Mouse (Mus musculus): ENCODE measurements around the gene Dmbt1.
"Not testable (repeated sequence)": the region's sequence is repeated elsewhere in the genome, so short reads cannot be mapped to it uniquely, and the experiment has no call there.

Dmbt1 gene

GRCm38 (mm10) chr7:131031755-131032154 is at the start of gene Dmbt1:
Gene Dmbt1 (plus strand): TSS chr7:131032053.
- no peak for DNase-seq

GRCm38 (mm10) chr7:130982371-130982770 is 49.5 kb upstream of the Dmbt1 start:
- DNase-seq = peak; percentile 70

DNA sequence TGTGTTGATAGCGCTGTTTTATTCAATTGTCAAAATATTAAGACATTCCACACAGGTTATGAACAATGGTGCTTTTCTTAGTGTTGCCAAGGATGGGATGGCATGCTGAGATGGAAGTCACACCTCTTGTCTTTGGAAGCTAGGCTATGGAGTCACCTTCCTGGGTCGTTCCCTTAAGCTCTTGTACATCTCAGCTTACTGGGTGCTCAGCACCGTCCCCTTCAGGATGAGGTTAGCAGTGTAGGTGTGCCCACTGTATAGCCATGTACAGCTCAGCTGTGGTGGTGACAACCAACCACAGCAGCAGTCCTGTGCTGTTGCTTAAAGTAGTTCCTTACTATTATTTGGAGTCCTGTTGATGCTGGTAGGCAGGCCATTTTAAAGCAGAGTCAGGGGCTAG is 49.0 kb upstream of the Dmbt1 start:
- DNase-seq = no peak

- no peak for DNase-seq
These were observed 47.6 kb upstream of the Dmbt1 start for GRCm38 (mm10) chr7:130984294-130984693.

DNA sequence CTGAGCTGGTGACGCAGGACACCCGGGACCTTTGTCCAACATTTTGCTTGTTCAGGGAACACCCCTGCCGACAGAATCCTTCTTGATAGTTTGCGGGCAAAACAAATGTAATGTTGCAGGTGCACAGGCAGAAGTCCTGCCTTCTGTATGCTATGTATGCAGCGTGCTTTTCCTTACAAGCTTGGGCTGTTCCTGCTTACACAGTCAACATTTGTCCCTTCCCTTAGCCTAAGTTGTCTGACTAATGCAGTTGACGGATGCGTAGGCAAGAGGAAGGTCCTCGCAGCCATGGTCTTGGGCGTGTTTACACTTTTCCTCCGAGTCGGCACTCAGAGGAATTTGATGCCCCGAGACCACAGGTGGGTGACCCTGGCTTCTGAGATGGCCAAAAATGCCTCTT is 46.7 kb upstream of the Dmbt1 start:
- DNase-seq = no peak

DNA sequence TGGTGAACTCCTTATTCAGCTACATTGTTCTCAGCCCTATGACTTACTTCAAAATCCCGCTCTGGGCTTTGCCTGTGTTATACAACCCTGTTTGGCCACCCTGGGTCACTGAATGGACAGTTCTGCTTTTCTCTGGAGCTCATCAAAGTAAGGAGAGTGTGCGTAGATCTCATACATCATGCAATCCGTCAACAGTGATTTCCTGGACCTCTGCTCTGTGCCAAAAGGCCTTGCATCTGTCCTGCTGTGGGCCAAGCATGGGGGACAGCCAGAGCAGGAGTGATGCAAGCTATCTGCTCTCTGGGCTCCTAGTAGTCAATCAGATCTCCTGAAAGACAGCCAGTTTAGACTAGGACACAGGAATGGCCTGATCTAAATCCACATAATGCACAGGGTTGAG is 46.1 kb upstream of the Dmbt1 start:
- no peak for DNase-seq

GRCm38 (mm10) chr7:130988146-130988545 is 43.7 kb upstream of the Dmbt1 start:
- DNase-seq = no peak

DNA sequence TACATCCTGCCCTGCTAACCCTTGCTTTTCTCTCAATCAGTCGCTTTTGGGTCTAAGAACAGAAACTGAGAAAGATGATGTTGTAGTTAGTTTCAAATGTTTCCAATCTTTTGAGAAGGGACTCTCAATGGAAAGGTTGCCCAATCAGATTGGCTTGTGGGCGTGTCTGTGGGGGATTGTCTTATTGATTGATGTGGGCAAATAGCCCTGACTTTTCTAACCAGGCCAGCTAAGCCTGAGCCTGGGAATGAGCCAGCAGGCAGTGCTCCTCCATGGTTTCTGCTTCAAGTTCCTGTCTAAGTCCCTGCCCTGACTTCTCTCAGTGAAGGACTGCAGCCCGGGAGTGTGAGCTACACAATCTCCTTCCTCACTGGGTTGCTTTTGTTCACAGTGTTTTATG is 42.5 kb upstream of the Dmbt1 start:
- no peak for DNase-seq

DNA sequence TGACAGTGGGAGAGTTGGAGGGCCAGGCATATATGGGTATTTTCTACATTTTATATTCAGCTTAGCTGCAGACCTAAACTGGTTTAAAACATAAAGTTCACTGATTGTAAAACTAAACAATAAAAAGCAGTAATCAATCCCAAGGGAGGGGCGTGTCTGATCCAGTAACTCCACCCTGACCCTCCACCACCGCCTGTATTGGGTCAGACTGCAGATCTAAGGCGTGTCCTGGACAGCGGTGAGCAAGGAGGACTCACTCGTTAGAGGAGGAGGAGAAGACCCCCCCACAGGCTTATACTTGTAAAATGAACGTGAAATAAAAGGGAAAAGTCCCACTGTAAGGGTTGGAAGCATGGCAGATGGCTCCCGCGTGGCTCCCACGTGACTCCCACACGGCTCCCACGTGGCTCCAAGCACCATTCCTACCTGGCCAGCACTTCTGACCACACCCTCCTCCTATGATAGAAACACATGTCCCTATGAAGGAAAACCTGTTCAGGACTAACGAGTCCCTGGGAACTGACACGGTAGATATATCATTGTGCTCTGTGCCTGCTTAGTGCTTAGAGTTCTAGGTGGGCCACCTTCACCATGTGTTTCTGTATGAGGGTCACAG is 40.6 kb upstream of the Dmbt1 start:
- DNase-seq = no peak

DNA sequence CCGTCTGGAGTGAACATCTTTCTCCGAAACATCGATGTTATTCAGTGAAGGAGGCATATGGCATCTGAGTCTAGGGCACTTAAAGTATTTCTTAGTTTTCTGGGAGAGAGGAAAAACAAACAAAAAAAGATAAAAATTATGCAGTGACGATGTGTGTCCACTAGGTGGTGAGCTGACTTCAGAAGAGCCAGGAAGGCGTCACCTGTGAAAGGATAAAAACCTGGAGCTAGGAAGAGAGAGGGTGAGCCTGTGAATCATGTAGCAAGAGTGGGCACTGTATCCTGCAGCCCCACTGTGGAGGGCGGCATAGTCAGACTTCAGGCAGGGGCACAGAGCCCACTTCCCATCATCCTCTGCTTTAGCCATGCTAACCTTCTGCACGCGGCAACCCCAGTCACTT is 37.9 kb upstream of the Dmbt1 start:
- no peak for DNase-seq

DNA sequence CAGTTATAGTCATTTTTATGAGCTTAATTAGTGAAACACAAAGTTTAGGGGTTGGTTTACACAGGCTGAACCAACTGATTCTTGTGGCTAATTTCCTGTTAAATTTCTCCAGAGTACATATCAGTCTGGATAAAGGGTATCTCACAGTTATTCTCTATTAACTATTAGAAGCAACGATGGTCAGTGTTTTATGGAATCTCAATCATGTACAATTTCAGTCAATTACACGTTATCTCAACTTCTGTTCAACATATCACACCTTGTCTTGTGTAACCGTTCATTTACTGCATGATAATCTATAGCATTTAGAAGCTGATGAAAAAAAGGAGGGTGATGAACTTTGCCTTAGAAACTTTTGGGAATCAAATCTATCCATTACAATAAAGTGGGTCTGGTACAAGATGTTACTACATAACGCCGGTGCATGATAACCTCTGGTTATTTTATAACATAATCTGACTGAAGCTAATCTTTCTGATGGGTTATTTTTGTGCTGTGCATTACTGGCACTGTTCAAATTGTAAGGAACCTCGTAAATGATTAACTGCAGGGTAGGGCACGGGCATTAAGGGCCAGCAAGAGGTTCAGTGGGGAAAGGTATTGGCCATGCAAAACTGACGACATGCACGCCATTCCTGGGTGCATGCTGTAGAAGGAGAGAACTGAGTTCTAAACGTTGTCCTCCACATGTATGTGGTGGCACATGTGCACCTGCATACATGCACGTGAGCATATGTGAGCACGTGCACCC is 29.7 kb upstream of the Dmbt1 start:
- no peak for DNase-seq

GRCm38 (mm10) chr7:131004071-131004470 is 27.8 kb upstream of the Dmbt1 start:
- DNase-seq = no peak

- DNase-seq = no peak
These were observed 24.6 kb upstream of the Dmbt1 start for GRCm38 (mm10) chr7:131007221-131007620.

DNA sequence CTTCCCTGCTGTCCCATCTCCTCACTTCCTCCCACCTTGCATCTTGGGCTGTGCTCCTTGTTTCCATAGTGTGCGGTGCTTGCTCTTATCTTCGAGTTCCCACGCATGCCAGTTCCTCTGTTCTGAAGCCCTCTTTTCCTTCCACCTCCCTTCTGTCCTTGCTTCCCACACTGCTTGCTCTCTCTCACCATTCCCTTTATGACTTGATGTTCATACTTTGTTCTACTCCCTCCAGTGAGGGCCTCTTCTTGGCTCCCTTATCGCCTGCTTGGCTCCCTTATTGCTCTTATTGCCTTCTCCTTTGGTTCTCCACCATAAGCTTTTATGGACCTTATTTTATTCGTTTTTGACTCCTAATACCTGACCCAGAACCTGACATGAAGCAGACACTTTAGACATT is 22.7 kb upstream of the Dmbt1 start:
- DNase-seq = no peak

GRCm38 (mm10) chr7:131011901-131012300 is 20.0 kb upstream of the Dmbt1 start:
- DNase-seq = no peak

DNA sequence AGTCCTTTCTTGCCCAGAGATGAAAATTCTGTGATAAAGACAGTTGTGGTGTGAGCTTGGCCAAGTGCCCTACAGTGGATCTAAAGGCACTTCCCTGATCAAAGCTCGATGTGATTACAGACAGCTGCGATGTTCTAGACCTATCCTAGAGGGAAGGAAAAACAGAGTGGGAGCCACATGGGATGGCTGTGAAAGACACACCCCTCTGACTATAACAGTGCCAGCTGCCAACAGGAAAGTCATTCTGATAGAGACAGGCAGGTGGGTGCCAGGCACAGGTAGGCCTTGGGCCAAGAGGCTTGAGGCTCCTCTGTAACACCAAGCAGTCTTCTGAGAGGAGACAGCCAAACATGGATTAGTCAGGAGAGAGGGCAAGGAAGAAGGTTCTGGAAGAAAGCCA is 12.7 kb upstream of the Dmbt1 start:
- no peak for DNase-seq

- DNase-seq = no peak
These were observed 7.0 kb upstream of the Dmbt1 start for GRCm38 (mm10) chr7:131024807-131025206.

DNA sequence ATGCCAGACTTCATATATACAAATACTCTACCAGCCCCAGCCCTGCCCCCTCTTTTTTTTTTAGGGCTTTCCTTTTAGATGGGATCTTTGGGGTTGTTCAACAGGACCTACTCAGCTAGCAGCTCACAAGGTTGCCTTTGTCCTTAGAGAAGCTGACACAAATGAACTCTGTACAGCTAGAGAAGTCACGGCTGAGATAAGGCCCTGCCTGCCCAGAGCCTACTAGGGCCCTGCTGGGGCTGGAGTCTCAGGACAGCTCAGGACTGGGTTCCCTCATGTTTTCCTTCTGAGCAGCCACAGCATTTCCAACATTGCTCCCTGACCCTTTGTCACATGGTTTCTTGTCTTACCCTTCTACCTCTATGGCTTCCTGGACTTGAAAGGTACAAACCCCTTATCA is 4.3 kb upstream of the Dmbt1 start:
- no peak for DNase-seq

GRCm38 (mm10) chr7:131036396-131036795 is 4.5 kb downstream of the Dmbt1 start:
- no peak for DNase-seq

- no peak for DNase-seq
These were observed 5.2 kb downstream of the Dmbt1 start for GRCm38 (mm10) chr7:131037083-131037482.

- DNase-seq = not testable (repeated sequence)
These were observed 8.9 kb downstream of the Dmbt1 start for GRCm38 (mm10) chr7:131040760-131041159.

- no peak for DNase-seq
These were observed 10.8 kb downstream of the Dmbt1 start for GRCm38 (mm10) chr7:131042657-131043056.

DNA sequence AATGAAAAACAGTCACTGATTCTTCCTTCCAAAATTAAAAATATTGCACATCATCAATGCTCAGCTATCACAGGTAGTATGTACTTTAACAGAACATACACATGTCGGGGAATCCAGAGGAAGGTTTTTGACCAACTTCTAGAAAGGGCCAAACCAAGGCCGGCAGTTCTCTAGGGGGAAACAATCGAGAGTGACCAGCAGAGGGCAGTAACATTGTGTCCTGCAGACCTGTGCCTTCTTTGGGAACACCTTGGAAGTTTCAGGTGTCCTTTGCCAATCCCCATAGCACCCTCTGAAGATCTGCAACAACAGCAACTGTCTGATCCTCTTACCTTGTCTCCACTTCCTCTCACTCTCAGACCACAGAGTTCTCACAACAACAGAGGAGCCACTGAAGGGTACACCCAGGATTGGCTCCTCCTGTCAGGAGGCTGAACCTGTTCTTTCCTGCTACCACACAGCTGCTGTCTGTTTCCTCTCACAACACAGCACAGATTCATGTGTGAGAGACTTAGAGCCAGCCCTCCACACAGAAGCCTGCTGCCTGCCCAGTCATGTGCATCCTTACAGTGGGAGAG is 13.5 kb downstream of the Dmbt1 start:
- peak; percentile 31 for DNase-seq

DNA sequence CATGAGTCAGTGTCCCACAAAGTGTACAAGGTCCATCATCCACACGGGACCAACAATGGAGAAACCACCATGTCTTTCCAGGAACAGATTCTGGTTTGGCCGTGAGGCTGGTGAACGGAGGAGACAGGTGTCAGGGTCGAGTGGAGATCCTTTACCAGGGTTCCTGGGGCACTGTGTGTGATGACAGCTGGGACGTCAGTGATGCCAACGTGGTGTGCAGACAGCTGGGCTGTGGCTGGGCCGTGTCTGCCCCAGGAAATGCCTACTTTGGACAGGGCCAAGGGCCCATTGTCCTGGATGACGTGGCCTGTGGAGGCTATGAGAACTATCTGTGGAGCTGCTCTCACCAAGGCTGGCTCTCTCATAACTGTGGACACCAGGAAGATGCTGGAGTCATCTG is 18.0 kb downstream of the Dmbt1 start:
- not testable (repeated sequence) for DNase-seq
